Mouse (Mus musculus): Measurements from ENCODE around the gene Atp6v1e2.

DNA sequence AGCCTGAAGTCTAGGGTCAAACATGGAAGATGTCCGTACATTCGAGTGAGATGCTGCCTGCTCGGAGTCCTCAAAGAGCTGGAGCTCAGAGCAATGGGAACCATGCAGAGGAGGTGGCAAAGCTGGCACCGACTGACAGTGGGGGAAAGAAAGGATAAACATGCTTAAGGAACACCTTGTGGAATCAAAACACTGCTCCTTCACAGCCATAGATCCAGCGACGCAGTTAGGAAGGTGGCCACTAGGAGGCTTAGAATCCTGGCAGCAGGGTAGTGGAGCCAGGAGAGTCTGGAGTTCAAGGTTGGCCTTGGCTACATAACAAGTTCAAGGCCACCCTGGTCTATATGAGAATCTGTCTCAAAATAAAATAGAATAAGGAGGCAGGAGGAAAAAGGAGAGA is 41.1 kb downstream of the Atp6v1e2 start:
- TF ChIP-seq CTCF (IDR thresholded peaks at IDR 0.05; ENCODE audit: borderline replicate concordance, insufficient read depth, low read length) (no peak), POLR2A (IDR thresholded peaks at IDR 0.05; ENCODE audit: low read depth, low read length) (no peak)

All from embryonic fibroblast, embryonic 13.5 days (primary cell).